Mouse (Mus musculus): ENCODE measurements around the gene Gm6890. TPM values are rescaled to one million over a fixed set of nuclear protein-coding genes. Genes with fewer than 3 reads are reported as not detected.
"Not testable (repeated sequence)": the region's sequence is repeated elsewhere in the genome, so short reads cannot be mapped to it uniquely, and the experiment has no call there.

Gene Gm6890
- total RNA-seq (2021): not detected

- not testable (repeated sequence) for DNase-seq (ENCODE audit: extremely low spot score in 1 of 2, low spot score in 1 of 2)
Observed at GRCm38 (mm10) chrX:74740627-74741026, at the start of gene Gm6890. TSS of gene Gm6890 (plus strand) at chrX:74740927.

DNA sequence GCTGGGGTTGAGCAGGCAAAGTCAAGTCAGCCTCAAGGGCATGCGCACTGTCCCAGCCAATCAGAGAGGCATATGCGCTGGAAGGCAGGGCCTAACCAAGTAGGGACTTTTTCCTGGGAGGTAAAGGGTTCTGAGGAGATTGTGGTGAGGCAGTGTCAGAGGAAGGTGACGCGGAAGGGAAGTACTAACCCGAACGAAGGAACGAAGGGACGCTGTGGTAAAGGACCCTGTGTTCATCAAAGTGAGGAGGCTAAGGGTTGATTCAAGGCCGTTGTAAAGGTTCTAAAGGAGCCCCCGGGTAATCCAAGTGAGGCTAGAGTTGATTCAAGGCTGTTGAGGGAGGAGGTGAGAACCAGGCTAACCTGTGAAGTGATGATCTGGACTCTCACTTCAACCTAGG is 14.5 kb upstream of the Gm6890 start:
- not testable (repeated sequence) for DNase-seq (ENCODE audit: extremely low spot score in 1 of 2, low spot score in 1 of 2)

DNA sequence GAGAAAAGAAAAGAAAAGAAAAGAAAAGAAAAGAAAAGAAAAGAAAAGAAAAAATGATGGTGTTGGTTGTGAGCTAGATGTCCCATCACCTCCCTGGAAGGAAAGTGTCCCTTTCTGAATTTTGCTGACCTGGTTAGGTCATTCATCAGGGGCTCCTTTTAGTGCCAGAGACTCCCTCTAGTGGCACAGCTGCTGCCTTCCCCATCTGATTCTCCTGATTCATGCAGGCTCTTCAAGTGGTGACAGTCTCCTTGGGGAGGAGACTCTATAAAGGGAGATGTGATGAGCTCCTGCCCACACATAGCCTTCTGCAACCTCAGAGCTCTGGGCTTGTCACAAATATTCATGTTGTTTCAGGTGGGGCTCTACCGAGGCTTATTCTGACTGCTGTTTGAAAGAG is 30.0 kb downstream of the Gm6890 start:
- DNase-seq (ENCODE audit: extremely low spot score in 1 of 2, low spot score in 1 of 2): not testable (repeated sequence)

Other genes with a start within 250 kb of the Gm6890 start
- gene Olfr1326-ps1, start 166.0 kb upstream of the Gm6890 start, total RNA-seq (2021): not detected
- not detected for gene Olfr1325, start 148.2 kb upstream of the Gm6890 start, total RNA-seq (2021)
- under 1 TPM; 0.80 to 0.84 TPM for gene Gm5640, start 95.3 kb upstream of the Gm6890 start, total RNA-seq (2021)
- under 1 TPM; 0.25 to 0.33 TPM for gene Gm5936, start 96.3 kb downstream of the Gm6890 start, total RNA-seq (2021)